Mouse (Mus musculus) 416B (cell line): Measurements from ENCODE around the gene Npw.

ENCODE experiments used
- DNase-seq: peaks from one replicate; pipeline ENCODE4 v3.0.0; 2011; ENCODE audit warnings: low read depth

The Npw gene

GRCm38 (mm10) chr17:24671346-24671745 is 13.1 kb upstream of the Npw start:
- DNase-seq, result peak; percentile 6

GRCm38 (mm10) chr17:24670246-24670844 is 12.1 kb upstream of the Npw start:
- DNase-seq, result no peak

- DNase-seq, result peak; percentile 92
These were observed 11.4 kb upstream of the Npw start, which contains the start of gene Zfp598 for GRCm38 (mm10) chr17:24669545-24670245. Gene Zfp598 (plus strand): TSS chr17:24669687.

GRCm38 (mm10) chr17:24669214-24669544 is 10.9 kb upstream of the Npw start:
- peak; percentile 44 for DNase-seq

GRCm38 (mm10) chr17:24667416-24667815 is 9.2 kb upstream of the Npw start:
- DNase-seq, result peak; percentile 84

GRCm38 (mm10) chr17:24667011-24667410 is 8.8 kb upstream of the Npw start:
- peak; percentile 64 for DNase-seq

- no peak for DNase-seq
These were observed 3.3 kb downstream of the Npw start for GRCm38 (mm10) chr17:24654969-24655368.

GRCm38 (mm10) chr17:24653967-24654710 is 4.1 kb downstream of the Npw start:
- peak; percentile 71 for DNase-seq

- no peak for DNase-seq
These were observed 6.4 kb downstream of the Npw start for GRCm38 (mm10) chr17:24651835-24652234.

- no peak for DNase-seq
These were observed 7.5 kb downstream of the Npw start for GRCm38 (mm10) chr17:24650766-24651165.

GRCm38 (mm10) chr17:24650070-24650616 is 8.1 kb downstream of the Npw start, which contains the start of gene Slc9a3r2:
Gene Slc9a3r2 (minus strand): TSS chr17:24650327.
- DNase-seq, result no peak

GRCm38 (mm10) chr17:24649581-24650069 is 8.6 kb downstream of the Npw start:
- DNase-seq, result no peak

GRCm38 (mm10) chr17:24648731-24649377 is 9.4 kb downstream of the Npw start:
- no peak for DNase-seq

GRCm38 (mm10) chr17:24647493-24647892 is 10.8 kb downstream of the Npw start:
- DNase-seq, result no peak

GRCm38 (mm10) chr17:24646381-24646780 is 11.9 kb downstream of the Npw start:
- DNase-seq, result no peak

GRCm38 (mm10) chr17:24645916-24646315 is 12.3 kb downstream of the Npw start:
- no peak for DNase-seq

GRCm38 (mm10) chr17:24644875-24645721 is 13.2 kb downstream of the Npw start:
- DNase-seq, result no peak

- no peak for DNase-seq
These were observed 14.1 kb downstream of the Npw start for GRCm38 (mm10) chr17:24644030-24644715.

GRCm38 (mm10) chr17:24642791-24643343 is 15.4 kb downstream of the Npw start:
- DNase-seq, result no peak

- no peak for DNase-seq
These were observed 16.3 kb downstream of the Npw start for GRCm38 (mm10) chr17:24641944-24642343.
